Comparison of ENCODE assay signal across 13 mouse cellular contexts in the genomic region with DNA sequence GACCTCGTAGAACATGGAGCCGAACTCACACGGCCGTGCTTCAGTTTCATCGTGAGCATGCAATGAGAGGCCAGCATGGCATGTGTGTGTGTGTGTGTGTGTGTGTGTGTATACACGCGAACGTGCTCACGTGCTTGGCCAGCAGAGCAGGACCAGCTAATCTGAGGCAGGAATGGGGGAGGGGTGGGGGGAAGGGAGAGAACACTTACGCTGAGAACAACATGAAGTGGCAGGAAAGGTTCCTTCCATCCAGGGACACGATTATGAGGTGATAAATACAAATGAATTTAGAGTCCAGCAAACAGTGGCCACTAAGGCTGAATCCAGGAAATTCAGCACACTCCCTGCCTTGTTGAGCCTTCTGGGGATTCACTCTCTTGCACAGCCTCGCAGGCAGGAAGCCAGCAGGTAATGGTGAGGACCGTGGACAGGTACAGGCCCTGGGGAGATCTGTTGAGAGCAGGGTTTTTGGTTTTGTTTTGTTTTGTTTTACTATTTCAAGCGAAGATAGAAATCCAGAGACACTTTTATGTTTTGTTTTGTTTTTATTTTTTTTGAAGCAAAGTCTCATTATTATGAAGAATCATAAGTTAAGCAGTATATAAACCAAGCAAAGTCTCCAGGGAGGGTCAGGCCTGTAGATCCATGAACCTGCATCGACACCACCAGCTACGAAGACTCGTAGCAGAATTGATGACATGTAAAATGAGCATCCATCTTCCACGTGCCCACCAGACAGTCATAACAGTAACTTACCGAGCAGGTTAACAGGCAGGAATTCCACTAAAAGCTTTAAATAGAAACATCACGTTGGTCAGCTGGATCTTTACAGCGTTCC.
A peak's percentile ranks its signal among the peaks of the same experiment; 100 is the strongest.
DNase-seq lines count a peak whose midpoint lies in the region; ATAC-seq and TF ChIP-seq lines count a peak whose summit lies in the region.
"Had no signal": no experiment of that assay in that cellular context is flagged by ENCODE, and none has a peak within 500 bp of the region (broad histone marks: within the 10 kb centered on the region; RNA-seq: fewer than 3 reads in every experiment).

No protein-coding gene starts in this region.

- no peak overlapping the region for H3K9ac ChIP-seq in heart, embryonic 14.5 days (ENCODE audit: low read length)
- H3K9ac ChIP-seq: forebrain, embryonic 13.5 days; liver, embryonic 14.5 days had no signal

- DNase-seq in heart, postnatal 25 days (ENCODE audit: low spot score), result no peak
- peak; percentile 50 for DNase-seq in brain, embryonic 14.5 days (ENCODE audit: low read depth)
- DNase-seq in kidney, postnatal 10 days, result peak; percentile 47
- peak; percentile 55 for DNase-seq in lung, postnatal 10 days
- no peak for DNase-seq in gastrocnemius, postnatal 14 days
- DNase-seq in liver, result no peak
- DNase-seq: right cerebral cortex, postnatal 14 days; thymus, postnatal 14 days had no signal

- peak overlapping the region; percentile 31; the same call in 1 of the 2 replicates for H3K4me2 ChIP-seq in heart, embryonic 14.5 days (ENCODE audit: low read length)
- H3K4me2 ChIP-seq: forebrain, embryonic 13.5 days had no signal

- no peak overlapping the region for H3K4me3 ChIP-seq in heart, embryonic 14.5 days (ENCODE audit: control insufficient read depth in 1 of 2, insufficient read depth in 1 of 2, low read depth in 1 of 2, low read length in 2 of 2)
- H3K4me3 ChIP-seq: forebrain, embryonic 13.5 days; myocyte had no signal

- no peaks in the 10 kb centered on the region for H3K36me3 ChIP-seq in heart, embryonic 14.5 days (ENCODE audit: control insufficient read depth, insufficient read depth, low read length)

- no peak for TF ChIP-seq POLR2A in brain, embryonic 14.5 days (IDR thresholded peaks at IDR 0.05; ENCODE audit: borderline replicate concordance, extremely low read depth, insufficient read depth, insufficient read length, poor library complexity, severe bottlenecking)

- TF ChIP-seq CTCF in brain, embryonic 14.5 days (IDR thresholded peaks at IDR 0.05; ENCODE audit: borderline replicate concordance, extremely low read depth, insufficient read depth, insufficient read length), result no peak

- intact Hi-C loops in heart, postnatal 25 days (cut with DNase I), result no loop called here
- intact Hi-C loops in gastrocnemius, postnatal 14 days (cut with DNase I; ENCODE audit: low total_unique reads), result no loop called here

- H3K27ac ChIP-seq in heart, embryonic 14.5 days (replicated peaks in 1 of 2; ENCODE audit: control insufficient read depth in 1 of 2, insufficient read depth in 1 of 2, low read depth in 2 of 2, low read length in 2 of 2), result 0 out of 4 replicates have a peak overlapping the region, but pooled peaks of 1 of the 2 experiments have one; percentile 19
- H3K27ac ChIP-seq: forebrain, embryonic 13.5 days; liver, embryonic 14.5 days had no signal

- 44% methylated on average over 21 of the region's 21 CpGs for WGBS in heart, embryonic 14.5 days

- no peaks in the 10 kb centered on the region for H3K27me3 ChIP-seq in heart, embryonic 14.5 days (ENCODE audit: control insufficient read depth, insufficient read depth, low read length)

- ATAC-seq in heart, embryonic 14.5 days (ENCODE audit: insufficient number of reproducible peaks, insufficient read depth, low FRiP score, low read depth), result no peak
- no peak for ATAC-seq in megakaryocyte, adult 5-6 weeks (ENCODE audit: poor library complexity, severe bottlenecking)
- ATAC-seq: forebrain, embryonic 13.5 days had no signal

- H3K4me1 ChIP-seq in heart, embryonic 14.5 days (ENCODE audit: control insufficient read depth in 2 of 2, insufficient read depth in 2 of 2, low read length in 2 of 2), result peaks cover 15 to 23% of the 10 kb centered on the region in 2 experiments

- no peaks in the 10 kb centered on the region for H3K9me3 ChIP-seq in heart, embryonic 14.5 days (ENCODE audit: control insufficient read depth, low read length)
- H3K9me3 ChIP-seq: forebrain, embryonic 13.5 days had no signal

Comparison
In these comparisons a context has a peak if more than half of its experiments do, and no peak if none do; other contexts are left out.
1. DNase-seq: peak in brain, embryonic 14.5 days (single experiment), kidney, postnatal 10 days (single experiment) and lung, postnatal 10 days (single experiment); none in heart, postnatal 25 days (single experiment), gastrocnemius, postnatal 14 days (single experiment) and liver (single experiment).